Mouse (Mus musculus): Measurements from ENCODE around the gene Urb2. TPM values are rescaled to one million over a fixed set of nuclear protein-coding genes. Genes with fewer than 3 reads are reported as not detected.
"Not testable (repeated sequence)": the region's sequence is repeated elsewhere in the genome, so short reads cannot be mapped to it uniquely, and the experiment has no call there.

The Urb2 gene
- polyA plus RNA-seq, 1 experiment = 5.5 TPM

- not testable (repeated sequence) for DNase-seq (ENCODE audit: extremely low spot score in 1 of 2, low spot score in 1 of 2)
Measured at GRCm38 (mm10) chr8:124014299-124014698, 7.0 kb upstream of the Urb2 start.

- DNase-seq (ENCODE audit: extremely low spot score in 1 of 2, low spot score in 1 of 2) = no peak
Measured at GRCm38 (mm10) chr8:124014751-124015150, 6.6 kb upstream of the Urb2 start.

GRCm38 (mm10) chr8:124019782-124020181 lies 1.5 kb upstream of the Urb2 start:
- DNase-seq (ENCODE audit: extremely low spot score in 1 of 2, low spot score in 1 of 2) = no peak

GRCm38 (mm10) chr8:124020439-124021236 lies 670 bp upstream of the Urb2 start:
- peak in 1 of 2 experiments; percentile 28 for DNase-seq (ENCODE audit: extremely low spot score in 1 of 2, low spot score in 1 of 2)

- DNase-seq (ENCODE audit: extremely low spot score in 1 of 2, low spot score in 1 of 2) = not testable (repeated sequence)
Measured at GRCm38 (mm10) chr8:124026265-124026664, 5.0 kb downstream of the Urb2 start.

GRCm38 (mm10) chr8:124027831-124028230 lies 6.5 kb downstream of the Urb2 start:
- no peak for DNase-seq (ENCODE audit: extremely low spot score in 1 of 2, low spot score in 1 of 2)

GRCm38 (mm10) chr8:124033400-124033799 lies 12.1 kb downstream of the Urb2 start:
- no peak for DNase-seq (ENCODE audit: extremely low spot score in 1 of 2, low spot score in 1 of 2)

GRCm38 (mm10) chr8:124038121-124038520 lies 16.8 kb downstream of the Urb2 start:
- DNase-seq (ENCODE audit: extremely low spot score in 1 of 2, low spot score in 1 of 2) = no peak

GRCm38 (mm10) chr8:124039351-124039750 lies 18.0 kb downstream of the Urb2 start:
- no peak for DNase-seq (ENCODE audit: extremely low spot score in 1 of 2, low spot score in 1 of 2)

GRCm38 (mm10) chr8:124042201-124042600 lies 20.9 kb downstream of the Urb2 start:
- DNase-seq (ENCODE audit: extremely low spot score in 1 of 2, low spot score in 1 of 2) = no peak

GRCm38 (mm10) chr8:124044421-124044820 lies 23.1 kb downstream of the Urb2 start:
- no peak for DNase-seq (ENCODE audit: extremely low spot score in 1 of 2, low spot score in 1 of 2)

GRCm38 (mm10) chr8:124044931-124045330 lies 23.6 kb downstream of the Urb2 start:
- no peak for DNase-seq (ENCODE audit: extremely low spot score in 1 of 2, low spot score in 1 of 2)

- DNase-seq (ENCODE audit: extremely low spot score in 1 of 2, low spot score in 1 of 2) = no peak
Measured at GRCm38 (mm10) chr8:124045856-124046255, 24.5 kb downstream of the Urb2 start.

GRCm38 (mm10) chr8:124052110-124052509 lies 30.8 kb downstream of the Urb2 start:
- peak; percentile 19 to 90 for DNase-seq (ENCODE audit: extremely low spot score in 1 of 2, low spot score in 1 of 2)

GRCm38 (mm10) chr8:124052568-124052967 lies 31.3 kb downstream of the Urb2 start:
- DNase-seq (ENCODE audit: extremely low spot score in 1 of 2, low spot score in 1 of 2) = no peak

GRCm38 (mm10) chr8:124056832-124057655 lies 35.7 kb downstream of the Urb2 start:
- no peak for DNase-seq (ENCODE audit: extremely low spot score in 1 of 2, low spot score in 1 of 2)

GRCm38 (mm10) chr8:124066325-124067058 lies 45.2 kb downstream of the Urb2 start:
- no peak for DNase-seq (ENCODE audit: extremely low spot score in 1 of 2, low spot score in 1 of 2)

- no peak for DNase-seq (ENCODE audit: extremely low spot score in 1 of 2, low spot score in 1 of 2)
Measured at GRCm38 (mm10) chr8:124067059-124067750, 45.9 kb downstream of the Urb2 start.

- DNase-seq (ENCODE audit: extremely low spot score in 1 of 2, low spot score in 1 of 2) = peak in 1 of 2 experiments; percentile 51
Measured at GRCm38 (mm10) chr8:124070363-124071324, 49.3 kb downstream of the Urb2 start.

Data from frontal cortex, adult 2 months (tissue).